Mouse (Mus musculus): ENCODE measurements at regions not wholly inside any gene's neighbourhood (a gene's known extent, or its start where the extent isn't known, plus 50 kb on each side); places are given as distances from the start of the nearest gene placed in this dataset.

- 40% methylated on average over 5 of the region's 5 CpGs for WGBS
- H3K9ac ChIP-seq (replicated peaks), result no peak overlapping the region
Measured at GRCm38 (mm10) chr7:113093931-113094330, 113.3 kb upstream of the Arntl start.

DNA sequence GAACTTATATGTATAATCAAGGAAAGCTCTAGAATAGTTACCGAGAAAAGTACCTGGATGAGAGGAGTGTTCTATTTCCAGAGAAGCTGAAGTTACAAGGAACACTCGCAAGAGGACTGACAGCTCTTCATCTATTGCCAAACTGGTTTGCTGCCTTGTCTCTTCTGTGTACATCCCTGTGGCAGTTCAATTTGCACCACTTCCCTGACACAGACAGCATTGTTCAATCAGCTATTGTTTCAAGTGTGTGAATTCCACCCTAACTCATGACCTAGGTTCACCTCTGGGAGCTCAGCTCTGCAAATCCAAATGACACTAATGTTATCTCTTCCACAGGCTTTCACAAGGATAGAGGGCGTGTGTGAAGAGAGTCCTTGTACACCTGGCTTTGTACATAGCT, 112.2 kb upstream of the Arntl start:
- no peaks in the 10 kb centered on the region for H3K27me3 ChIP-seq
- H3K27ac ChIP-seq, result no peak overlapping the region
- no peak overlapping the region for H3K9ac ChIP-seq (replicated peaks)
- no peaks in the 10 kb centered on the region for H3K4me1 ChIP-seq (replicated peaks)
- H3K4me3 ChIP-seq (replicated peaks), result no peak overlapping the region
- H3K9me3 ChIP-seq, result no peaks in the 10 kb centered on the region
- WGBS, result 85% methylated on average over 3 of the region's 3 CpGs
- no peaks in the 10 kb centered on the region for H3K36me3 ChIP-seq
- ATAC-seq (ENCODE audit: insufficient number of reproducible peaks, insufficient read depth, low FRiP score, low TSS enrichment, low read depth), result no peak
- H3K4me2 ChIP-seq, result no peak overlapping the region

More at GRCm38 (mm10) chr7:113093931-113094330, 113.3 kb upstream of the Arntl start:
- Histone ChIP-seq H3K4me3 (replicated peaks) (no peak overlapping the region), H3K36me3 (no peaks in the 10 kb centered on the region), H3K27ac (no peak overlapping the region), H3K27me3 (no peaks in the 10 kb centered on the region), H3K4me1 (replicated peaks) (no peaks in the 10 kb centered on the region), H3K9me3 (no peaks in the 10 kb centered on the region), H3K4me2 (no peak overlapping the region)
- no peak for ATAC-seq (ENCODE audit: insufficient number of reproducible peaks, insufficient read depth, low FRiP score, low TSS enrichment, low read depth)

DNA sequence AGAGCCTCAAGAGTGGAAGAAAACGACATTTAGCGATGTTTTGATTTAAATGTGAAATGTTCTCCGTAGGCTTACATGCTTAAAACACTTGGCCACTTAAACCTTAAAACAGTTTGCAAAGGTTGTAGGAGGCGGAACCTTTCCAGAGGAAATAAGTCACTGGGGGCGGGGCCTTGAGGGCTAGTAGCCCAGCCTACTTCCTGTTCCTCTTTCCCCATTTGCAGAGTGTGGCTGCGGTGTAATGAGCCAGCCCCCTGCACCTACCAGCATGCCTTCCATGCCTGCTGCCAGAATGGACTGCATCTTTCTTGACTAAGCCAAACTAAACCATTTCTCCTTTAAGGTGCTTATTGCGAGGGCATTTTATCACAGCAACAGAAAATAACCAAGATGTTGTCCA, 103.0 kb upstream of the Arntl start:
- Histone ChIP-seq H3K9me3 (no peaks in the 10 kb centered on the region), H3K9ac (replicated peaks) (no peak overlapping the region), H3K27ac (no peak overlapping the region), H3K27me3 (no peaks in the 10 kb centered on the region), H3K4me2 (no peak overlapping the region), H3K4me1 (replicated peaks) (no peaks in the 10 kb centered on the region), H3K4me3 (replicated peaks) (no peak overlapping the region), H3K36me3 (no peaks in the 10 kb centered on the region)
- 94% methylated on average over 7 of the region's 7 CpGs for whole genome bisulfite sequencing
- ATAC-seq (ENCODE audit: insufficient number of reproducible peaks, insufficient read depth, low FRiP score, low TSS enrichment, low read depth), result no peak

DNA sequence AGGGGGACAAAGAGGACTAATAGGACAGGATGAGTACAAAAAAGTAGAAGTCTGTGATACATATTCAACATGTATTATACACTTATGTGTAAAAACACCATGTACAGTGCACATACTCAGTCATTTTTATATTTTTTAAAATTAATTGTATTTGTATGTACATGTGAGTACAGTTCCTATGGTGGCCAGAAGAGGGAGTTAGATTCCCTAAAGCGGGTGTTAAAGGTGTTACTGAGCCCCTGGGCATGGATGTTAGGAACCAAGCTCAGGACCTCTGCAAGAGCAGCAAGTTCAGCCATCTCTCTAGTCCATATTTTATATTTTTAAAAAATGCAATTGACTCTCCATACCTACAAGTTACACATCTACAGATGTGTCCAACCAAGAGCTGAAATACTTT, 101.9 kb upstream of the Arntl start:
- H3K27me3 ChIP-seq, result no peaks in the 10 kb centered on the region
- no peaks in the 10 kb centered on the region for H3K9me3 ChIP-seq
- H3K9ac ChIP-seq (replicated peaks), result no peak overlapping the region
- no peak for ATAC-seq (ENCODE audit: insufficient number of reproducible peaks, insufficient read depth, low FRiP score, low TSS enrichment, low read depth)
- 44% methylated on average over 1 of the region's 1 CpGs for WGBS
- H3K36me3 ChIP-seq, result no peaks in the 10 kb centered on the region
- H3K27ac ChIP-seq, result no peak overlapping the region
- H3K4me3 ChIP-seq (replicated peaks), result no peak overlapping the region
- no peak overlapping the region for H3K4me2 ChIP-seq
- no peaks in the 10 kb centered on the region for H3K4me1 ChIP-seq (replicated peaks)

- Histone ChIP-seq H3K27ac (no peak overlapping the region), H3K4me1 (replicated peaks) (peaks cover 5% of the 10 kb centered on the region; the same call in 1 of the 2 replicates), H3K4me2 (no peak overlapping the region), H3K4me3 (replicated peaks) (no peak overlapping the region), H3K9ac (replicated peaks) (no peak overlapping the region), H3K9me3 (no peaks in the 10 kb centered on the region), H3K27me3 (no peaks in the 10 kb centered on the region), H3K36me3 (no peaks in the 10 kb centered on the region)
- WGBS, result 84% methylated on average over 7 of the region's 7 CpGs
- no peak for ATAC-seq (ENCODE audit: insufficient number of reproducible peaks, insufficient read depth, low FRiP score, low TSS enrichment, low read depth)
Measured at GRCm38 (mm10) chr7:113106731-113107130, 100.5 kb upstream of the Arntl start.

DNA sequence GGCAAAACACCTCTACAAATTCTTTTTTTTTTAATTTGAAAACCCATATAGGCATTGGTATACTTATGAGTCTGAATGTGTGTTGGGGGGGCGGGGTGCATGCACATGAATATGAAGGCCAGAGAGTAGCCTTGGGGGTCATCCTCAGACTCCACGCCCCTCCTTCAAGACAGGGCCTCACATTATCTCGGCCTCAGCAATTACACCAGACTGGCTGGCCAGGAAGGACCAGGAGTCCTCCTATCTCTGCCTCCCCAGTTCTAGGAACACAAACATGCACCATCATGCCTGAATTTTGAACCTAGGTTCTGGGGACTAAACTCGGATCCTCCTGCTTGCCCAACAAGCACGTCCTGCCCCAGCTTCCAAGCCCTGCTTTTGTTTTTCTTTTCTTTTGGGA, 99.3 kb upstream of the Arntl start:
- H3K4me1 ChIP-seq (replicated peaks), result peaks cover 5% of the 10 kb centered on the region; the same call in 1 of the 2 replicates
- no peak overlapping the region for H3K4me2 ChIP-seq
- H3K9me3 ChIP-seq, result no peaks in the 10 kb centered on the region
- no peak overlapping the region for H3K9ac ChIP-seq (replicated peaks)
- H3K4me3 ChIP-seq (replicated peaks), result no peak overlapping the region
- no peaks in the 10 kb centered on the region for H3K36me3 ChIP-seq
- no peak overlapping the region for H3K27ac ChIP-seq
- 0 out of 2 replicates have a peak, but pooled peaks cover 3% of the 10 kb centered on the region for H3K27me3 ChIP-seq
- WGBS, result 89% methylated on average over 5 of the region's 5 CpGs
- ATAC-seq (ENCODE audit: insufficient number of reproducible peaks, insufficient read depth, low FRiP score, low TSS enrichment, low read depth), result no peak

DNA sequence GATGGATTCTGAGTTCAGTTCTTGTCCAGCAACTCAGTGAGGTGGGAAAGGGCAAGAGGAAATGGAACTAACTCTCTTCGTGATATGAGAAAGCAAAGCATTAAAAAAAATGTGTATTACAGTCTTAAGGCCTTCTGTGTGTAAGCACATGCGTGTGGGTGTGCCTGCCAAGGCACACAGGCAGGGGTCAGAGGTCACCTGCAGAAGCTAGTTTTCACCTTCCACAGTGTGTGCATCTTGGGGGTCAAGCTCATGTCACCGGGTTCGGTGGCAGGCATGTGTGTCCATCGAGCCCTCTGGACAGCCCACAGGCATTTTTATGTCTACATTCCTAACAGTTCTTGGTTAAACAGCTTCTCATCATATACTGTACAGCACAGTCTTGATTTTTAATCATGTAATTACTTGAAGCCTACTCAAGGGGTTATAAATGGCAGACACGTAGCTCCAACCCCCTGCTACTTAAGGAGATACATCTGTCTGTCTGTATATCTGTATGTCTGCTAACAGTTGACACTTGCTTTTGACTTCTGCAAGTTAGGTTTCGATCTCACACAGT, 98.7 kb upstream of the Arntl start:
- Histone ChIP-seq H3K9ac (replicated peaks) (no peak overlapping the region), H3K36me3 (no peaks in the 10 kb centered on the region), H3K27ac (no peak overlapping the region), H3K4me3 (replicated peaks) (no peak overlapping the region), H3K4me1 (replicated peaks) (peaks cover 10% of the 10 kb centered on the region), H3K4me2 (no peak overlapping the region), H3K9me3 (no peaks in the 10 kb centered on the region), H3K27me3 (0 out of 2 replicates have a peak, but pooled peaks cover 5% of the 10 kb centered on the region)
- no peak for ATAC-seq (ENCODE audit: insufficient number of reproducible peaks, insufficient read depth, low FRiP score, low TSS enrichment, low read depth)
- 78% methylated on average over 7 of the region's 7 CpGs for WGBS

- Histone ChIP-seq H3K4me2 (no peak overlapping the region), H3K9me3 (no peaks in the 10 kb centered on the region), H3K27me3 (0 out of 2 replicates have a peak, but pooled peaks cover 5% of the 10 kb centered on the region), H3K9ac (replicated peaks) (no peak overlapping the region), H3K27ac (no peak overlapping the region), H3K4me1 (replicated peaks) (peaks cover 12% of the 10 kb centered on the region), H3K4me3 (replicated peaks) (no peak overlapping the region), H3K36me3 (no peaks in the 10 kb centered on the region)
- ATAC-seq (ENCODE audit: insufficient number of reproducible peaks, insufficient read depth, low FRiP score, low TSS enrichment, low read depth), result no peak
Measured at GRCm38 (mm10) chr7:113109481-113109880, 97.8 kb upstream of the Arntl start.

GRCm38 (mm10) chr7:113110867-113111508, 96.3 kb upstream of the Arntl start:
- Histone ChIP-seq H3K4me3 (replicated peaks) (no peak overlapping the region), H3K36me3 (no peaks in the 10 kb centered on the region), H3K9me3 (no peaks in the 10 kb centered on the region), H3K27ac (no peak overlapping the region), H3K27me3 (0 out of 2 replicates have a peak, but pooled peaks cover 5% of the 10 kb centered on the region), H3K9ac (replicated peaks) (no peak overlapping the region), H3K4me1 (replicated peaks) (peaks cover 12% of the 10 kb centered on the region), H3K4me2 (no peak overlapping the region)
- WGBS, result 55% methylated on average over 7 of the region's 7 CpGs
- no peak for ATAC-seq (ENCODE audit: insufficient number of reproducible peaks, insufficient read depth, low FRiP score, low TSS enrichment, low read depth)

DNA sequence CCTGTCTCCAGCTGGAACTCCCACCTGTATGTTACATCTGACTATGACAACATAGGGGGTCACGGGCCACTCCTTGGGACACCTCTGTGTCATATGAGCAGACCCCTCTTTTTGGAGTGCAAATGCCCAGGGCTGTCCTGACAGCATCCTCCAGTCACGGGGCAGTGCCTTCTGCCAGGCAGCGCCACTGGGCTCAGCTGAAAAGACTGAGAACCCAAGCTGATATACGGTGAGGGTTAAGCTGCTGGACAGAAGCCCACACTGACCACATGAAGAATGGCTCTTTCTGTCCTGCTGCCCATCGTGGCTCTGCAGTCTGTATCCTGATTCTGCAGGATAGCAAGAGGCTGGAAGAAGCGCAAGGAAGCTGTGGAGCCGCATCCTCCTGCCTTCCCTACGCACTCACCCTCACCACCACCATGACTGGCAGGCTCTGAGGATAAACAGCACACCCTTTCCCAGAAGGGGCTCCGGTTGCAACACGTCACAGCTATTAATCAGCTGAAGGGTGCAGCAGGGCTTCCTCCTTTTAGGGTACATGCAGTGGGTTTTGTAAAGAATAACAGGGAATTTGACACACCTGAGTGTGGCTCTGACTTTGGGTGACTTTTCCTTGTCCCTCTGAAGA, 93.9 kb upstream of the Arntl start:
- ATAC-seq (ENCODE audit: insufficient number of reproducible peaks, insufficient read depth, low FRiP score, low TSS enrichment, low read depth), result no peak
- no peak overlapping the region for H3K4me3 ChIP-seq (replicated peaks)
- H3K27me3 ChIP-seq, result 0 out of 2 replicates have a peak, but pooled peaks cover 5% of the 10 kb centered on the region
- H3K27ac ChIP-seq, result no peak overlapping the region
- no peak overlapping the region; the same call in 1 of the 2 replicates for H3K9ac ChIP-seq (replicated peaks)
- H3K36me3 ChIP-seq, result no peaks in the 10 kb centered on the region
- peaks cover 12% of the 10 kb centered on the region for H3K4me1 ChIP-seq (replicated peaks)
- H3K4me2 ChIP-seq, result no peak overlapping the region
- 42% methylated on average over 10 of the region's 10 CpGs for WGBS
- H3K9me3 ChIP-seq, result no peaks in the 10 kb centered on the region

- no peak for ATAC-seq (ENCODE audit: insufficient number of reproducible peaks, insufficient read depth, low FRiP score, low TSS enrichment, low read depth)
- H3K4me1 ChIP-seq (replicated peaks), result peaks cover 7% of the 10 kb centered on the region; the same call in 1 of the 2 replicates
- no peak overlapping the region for H3K9ac ChIP-seq (replicated peaks)
- no peaks in the 10 kb centered on the region for H3K9me3 ChIP-seq
- no peak overlapping the region for H3K4me2 ChIP-seq
- no peak overlapping the region for H3K4me3 ChIP-seq (replicated peaks)
- H3K27me3 ChIP-seq, result 0 out of 2 replicates have a peak, but pooled peaks cover 5% of the 10 kb centered on the region
- H3K36me3 ChIP-seq, result no peaks in the 10 kb centered on the region
- WGBS, result 86% methylated on average over 4 of the region's 4 CpGs
- H3K27ac ChIP-seq, result no peak overlapping the region
Measured at GRCm38 (mm10) chr7:113117599-113117998, 89.7 kb upstream of the Arntl start.

Measured in limb, embryonic 12.5 days (tissue).